Mouse (Mus musculus): ENCODE data around the gene Gm20821. TPM values are rescaled to one million over a fixed set of nuclear protein-coding genes. Genes with fewer than 3 reads are reported as not detected.

Gm20821 gene
- total RNA-seq (2023) = not detected

DNA sequence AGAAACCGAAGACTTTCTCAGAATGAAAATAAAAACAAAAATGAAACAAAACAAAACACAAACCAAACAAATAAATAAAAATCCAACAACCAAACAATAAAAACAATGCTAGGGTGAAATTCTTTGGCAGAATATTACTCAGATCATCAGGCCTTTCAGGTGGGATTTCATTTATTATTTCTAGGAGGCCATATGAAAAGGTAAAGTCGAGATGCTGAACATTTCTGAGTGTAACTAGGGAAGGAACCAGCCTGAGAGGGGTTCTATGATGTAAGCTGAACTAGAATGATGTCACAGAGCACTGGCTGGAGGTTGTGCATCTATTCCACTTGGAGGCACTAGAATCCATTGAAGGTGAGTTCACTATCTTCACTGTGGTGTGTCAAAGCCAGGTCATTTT, at the start of gene Gm20821:
TSS of gene Gm20821 (plus strand) at position 301 of the 400 bp plus-strand sequence.

